Mouse (Mus musculus): ENCODE results near the gene Lin52.

DNA sequence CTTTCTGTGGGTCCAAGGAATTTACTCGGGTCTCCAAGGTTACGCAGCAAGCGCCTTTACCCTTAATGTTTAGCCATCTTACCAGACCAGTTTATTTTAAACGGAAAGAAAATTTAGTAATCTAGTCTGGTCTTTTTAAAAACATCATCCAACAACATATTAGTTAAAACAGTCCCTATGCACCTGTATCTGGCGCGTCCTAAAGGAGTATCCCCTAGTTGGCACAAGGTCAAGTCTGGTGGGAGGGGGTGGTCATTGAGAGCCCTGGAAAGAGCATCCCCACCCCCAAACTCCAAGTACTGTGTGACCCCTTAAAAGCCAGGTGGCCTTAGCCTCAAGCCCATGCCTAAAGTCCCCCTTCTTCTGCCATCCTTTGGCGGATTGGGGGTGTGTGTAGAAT is 121.9 kb downstream of the Lin52 start:
- no peak for TF ChIP-seq CTCF (IDR thresholded peaks at IDR 0.05)
- no peak for TF ChIP-seq EP300 (IDR thresholded peaks at IDR 0.05)
